Mouse (Mus musculus) gastrocnemius, adult 2 months (tissue): Measurements from ENCODE around the gene Gm1110. TPM values are rescaled to one million over a fixed set of nuclear protein-coding genes. Genes with fewer than 3 reads are reported as not detected.
"Not testable (repeated sequence)": the region's sequence is repeated elsewhere in the genome, so short reads cannot be mapped to it uniquely, and the experiment has no call there.

Experiments
- DNase-seq: peaks from one replicate; pipeline ENCODE4 v3.0.0; 2022
- H3K27ac ChIP-seq: fragments of 200-600 bp; 2 replicates; pipeline ENCODE4 v1.8.1; 2022; ENCODE audit warnings: mild to moderate bottlenecking
- H3K4me3 ChIP-seq: fragments of 200-600 bp; 2 replicates; pipeline ENCODE4 v1.8.1; 2022; ENCODE audit warnings: mild to moderate bottlenecking, moderate library complexity
- CTCF ChIP-seq: fragments of 200-600 bp; IDR thresholded peaks from 2 replicates; pipeline ENCODE4 v1.8.1; 2022; ENCODE audit warnings: antibody characterized with exemption, mild to moderate bottlenecking, moderate library complexity
- intact Hi-C: fragments of 180-260 bp; cut with DNase I; formaldehyde crosslinking; loops from one replicate; pipeline ENCODE4 v1.15.1; 2025
- long read RNA-seq, 2 experiments: library from polyadenylated mRNA; stranded (forward); transcript quantifications; one replicate each; pipeline ENCODE4 v2.0.0; 2021
- total RNA-seq, 2 experiments: library from RNA; stranded (reverse); gene quantifications; 2 replicates each; pipeline ENCODE4 v1.2.3; 2021

The Gm1110 gene
- total RNA-seq, result not detected
- long read RNA-seq, experiment 1, result 0 reads
- long read RNA-seq, experiment 2, result 0 reads

- intact Hi-C loops, result no loop called here
- H3K4me3 ChIP-seq, result no peak within 1 kb of the TSS
- no peak for DNase-seq
- TF ChIP-seq CTCF, result no peak
- H3K27ac ChIP-seq, result no peak within 1 kb of the TSS
Measured at GRCm38 (mm10) chr9:26922909-26923526, at the start of gene Gm1110. Gm1110 (minus strand) TSS chr9:26923111.

- no peak for TF ChIP-seq CTCF
- H3K4me3 ChIP-seq, result no peak overlapping the region
- no peak overlapping the region for H3K27ac ChIP-seq
- intact Hi-C loops, result no loop called here
- no peak for DNase-seq
Measured at GRCm38 (mm10) chr9:26947790-26948189, 24.9 kb upstream of the Gm1110 start.

GRCm38 (mm10) chr9:26924146-26924545, 1.2 kb upstream of the Gm1110 start:
- DNase-seq, result no peak
- no peak overlapping the region for H3K27ac ChIP-seq
- no peak overlapping the region for H3K4me3 ChIP-seq
- intact Hi-C loops, result no loop called here
- TF ChIP-seq CTCF, result no peak

GRCm38 (mm10) chr9:26919778-26920177, 3.1 kb downstream of the Gm1110 start:
- no peak for DNase-seq
- Histone ChIP-seq H3K27ac (no peak overlapping the region), H3K4me3 (no peak overlapping the region)
- intact Hi-C loops, result no loop called here
- TF ChIP-seq CTCF, result no peak

GRCm38 (mm10) chr9:26913150-26913549, 9.8 kb downstream of the Gm1110 start:
- Histone ChIP-seq H3K27ac (no peak overlapping the region), H3K4me3 (no peak overlapping the region)
- no peak for DNase-seq
- TF ChIP-seq CTCF, result no peak
- intact Hi-C loops, result no loop called here

GRCm38 (mm10) chr9:26911251-26911650, 11.7 kb downstream of the Gm1110 start:
- H3K27ac ChIP-seq, result no peak overlapping the region
- DNase-seq, result no peak
- H3K4me3 ChIP-seq, result no peak overlapping the region
- intact Hi-C loops, result no loop called here
- TF ChIP-seq CTCF, result no peak

- H3K4me3 ChIP-seq, intact Hi-C loops: not testable (repeated sequence)
Measured at GRCm38 (mm10) chr9:26869856-26870255, 53.1 kb downstream of the Gm1110 start.

GRCm38 (mm10) chr9:26860751-26861150, 62.2 kb downstream of the Gm1110 start, which contains the start of gene Glb1l3:
Glb1l3 (minus strand) TSS chr9:26860890.
- DNase-seq, result no peak
- no peak for TF ChIP-seq CTCF
- Histone ChIP-seq H3K4me3 (no peak within 1 kb of the TSS), H3K27ac (no peak within 1 kb of the TSS)
- intact Hi-C loops, result no loop called here

More at GRCm38 (mm10) chr9:26869856-26870255, 53.1 kb downstream of the Gm1110 start:
- not testable (repeated sequence) for DNase-seq, H3K27ac ChIP-seq

GRCm38 (mm10) chr9:26831089-26831488, 91.8 kb downstream of the Gm1110 start:
- TF ChIP-seq CTCF, result no peak
- Histone ChIP-seq H3K27ac (no peak overlapping the region), H3K4me3 (no peak overlapping the region)
- DNase-seq, result no peak
- intact Hi-C loops, result no loop called here

Other genes with a start within 250 kb of the Gm1110 start
- gene B3gat1, start 189.4 kb downstream of the Gm1110 start, total RNA-seq, result 1 to 10 TPM in 1 of 2 experiments, under 1 TPM in 1; 0.14 to 3.3 TPM
- gene Glb1l2, start 116.6 kb downstream of the Gm1110 start, total RNA-seq, result 1 to 10 TPM; 5.9 to 6.8 TPM
- not detected for gene Glb1l3, start 62.2 kb downstream of the Gm1110 start, total RNA-seq
- 10 to 100 TPM; 31.7 to 37.1 TPM for gene Acad8, start 76.5 kb upstream of the Gm1110 start, total RNA-seq
- 10 to 100 TPM; 18.7 to 24.8 TPM for gene Thyn1, start 76.6 kb upstream of the Gm1110 start, total RNA-seq
- gene Vps26b, start 107.0 kb upstream of the Gm1110 start, total RNA-seq, result 10 to 100 TPM; 26.2 to 26.9 TPM
- gene Ncapd3, start 107.1 kb upstream of the Gm1110 start, total RNA-seq, result 1 to 10 TPM; 6.2 to 7.3 TPM
- 10 to 100 TPM in 1 of 2 experiments, 1 to 10 TPM in 1; 5.5 to 11.4 TPM for gene Jam3, start 232.3 kb upstream of the Gm1110 start, total RNA-seq